Mouse (Mus musculus) mouse embryonic stem cell (cell line): ENCODE results near the gene Trim27.

Experiments
- in situ Hi-C, 2 experiments: fragments of 300-500 bp; cut with MboI; formaldehyde crosslinking; loops; 1 replicate in 1 of 2; 3 replicates in 1 of 2; pipeline ENCODE4 v1.14.3; 2019 to 2020; ENCODE audit warnings: low sequenced_read_pairs in 2 of 2, low pct_unique_long_range_greater_than_20kb in 1 of 2, mixed read lengths in 1 of 2; ENCODE audit not compliant: unreplicated experiment in 1 of 2

Gene Trim27

DNA sequence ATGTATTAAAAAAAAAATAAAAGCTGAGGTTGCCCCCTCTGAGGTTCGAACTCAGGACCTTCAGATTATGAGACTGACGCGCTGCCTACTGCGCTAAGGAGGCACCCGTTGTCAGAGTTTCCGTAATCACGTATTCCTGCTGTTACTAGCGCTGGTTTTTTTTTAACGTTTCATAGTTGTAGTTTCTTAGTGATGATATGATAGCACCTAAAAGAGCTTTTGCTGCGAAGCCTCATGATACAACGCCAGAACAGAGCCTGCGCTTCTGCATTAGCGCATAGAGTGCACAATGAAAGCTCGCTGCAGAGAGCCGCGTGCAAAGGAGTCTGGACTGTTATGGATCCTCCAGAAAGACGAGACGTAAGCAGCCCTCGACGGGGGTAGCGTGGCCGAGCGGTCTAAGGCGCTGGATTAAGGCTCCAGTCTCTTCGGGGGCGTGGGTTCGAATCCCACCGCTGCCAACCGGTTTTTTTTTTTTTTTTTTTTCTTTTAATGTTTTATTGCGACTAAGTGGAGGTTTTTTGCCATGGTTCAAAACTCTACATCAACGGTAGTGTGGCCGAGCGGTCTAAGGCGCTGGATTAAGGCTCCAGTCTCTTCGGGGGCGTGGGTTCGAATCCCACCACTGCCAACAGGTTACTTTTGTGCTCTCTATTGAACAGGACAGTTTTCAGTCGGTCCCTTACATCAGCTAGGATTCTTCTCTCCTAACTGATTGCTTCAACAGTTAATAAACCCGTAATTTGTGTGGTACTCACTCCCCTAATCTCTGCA is 9.4 kb upstream of the Trim27 start:
- in situ Hi-C loops: loop anchor here (5.0 to 25.0 kb wide), 6 partner anchors 82 to 767 kb away; partner anchors contain the start of gene Zfp184 (in 1 of the 2)

DNA sequence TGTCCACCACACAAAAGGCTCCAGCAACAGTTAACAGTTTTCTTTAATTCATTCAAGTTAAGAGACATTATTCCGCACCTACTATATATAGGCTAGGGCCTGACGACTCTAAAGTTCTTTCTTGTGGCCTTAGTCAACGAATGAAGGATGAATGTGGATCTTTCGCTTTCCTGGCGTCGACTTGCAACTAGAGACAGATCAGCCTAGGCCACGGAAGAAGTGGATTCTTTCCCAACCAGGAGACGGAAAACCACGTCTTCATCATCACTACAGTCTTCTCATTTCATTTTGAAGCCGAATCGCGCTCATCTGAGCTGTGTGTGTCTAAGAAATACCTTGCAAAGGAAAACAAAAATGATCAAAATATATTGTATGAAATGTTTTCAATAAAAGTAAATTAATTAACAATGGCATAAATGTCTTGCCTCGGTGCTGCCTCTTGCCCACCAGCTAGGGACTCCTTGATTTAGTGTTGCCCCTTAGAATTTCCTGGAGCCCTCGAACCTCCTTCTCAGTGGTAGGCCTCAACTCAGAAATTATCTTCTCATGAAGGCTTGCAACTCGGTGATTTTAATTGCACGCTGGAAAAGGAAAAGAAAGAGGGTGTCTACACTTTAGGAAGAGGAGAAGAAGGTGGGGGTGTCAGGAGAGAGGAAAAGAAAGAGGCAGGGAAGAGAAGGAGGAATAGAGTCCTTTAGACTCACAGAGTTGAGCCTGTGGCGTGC is 8.7 kb upstream of the Trim27 start:
- in situ Hi-C loops: loop anchor here (5.0 to 25.0 kb wide), 4 partner anchors 82 to 767 kb away; partner anchors contain the start of gene Zfp184 (in 1 of the 2)

DNA sequence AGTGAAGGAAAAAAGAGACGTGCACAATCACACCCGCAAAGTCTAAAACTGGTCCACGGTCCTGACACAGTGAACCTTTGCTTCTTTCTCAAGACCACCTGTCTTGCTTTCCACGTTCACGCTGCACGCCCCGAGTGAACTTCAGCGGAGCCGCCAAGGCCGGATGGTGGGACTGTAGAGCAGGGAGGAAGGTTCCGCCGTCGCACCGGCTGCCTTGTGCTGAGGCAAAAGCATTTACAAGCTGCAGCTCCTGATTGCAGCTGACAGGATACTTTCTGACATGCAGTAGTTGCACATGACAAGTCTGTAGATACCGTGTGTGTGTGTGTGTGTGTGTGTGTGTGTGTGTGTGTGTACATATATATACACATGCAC is 8.1 kb upstream of the Trim27 start:
- in situ Hi-C loops: loop anchor here (5.0 to 25.0 kb wide), 4 partner anchors 81 to 766 kb away; partner anchors contain the start of gene Zfp184 (in 1 of the 2)

DNA sequence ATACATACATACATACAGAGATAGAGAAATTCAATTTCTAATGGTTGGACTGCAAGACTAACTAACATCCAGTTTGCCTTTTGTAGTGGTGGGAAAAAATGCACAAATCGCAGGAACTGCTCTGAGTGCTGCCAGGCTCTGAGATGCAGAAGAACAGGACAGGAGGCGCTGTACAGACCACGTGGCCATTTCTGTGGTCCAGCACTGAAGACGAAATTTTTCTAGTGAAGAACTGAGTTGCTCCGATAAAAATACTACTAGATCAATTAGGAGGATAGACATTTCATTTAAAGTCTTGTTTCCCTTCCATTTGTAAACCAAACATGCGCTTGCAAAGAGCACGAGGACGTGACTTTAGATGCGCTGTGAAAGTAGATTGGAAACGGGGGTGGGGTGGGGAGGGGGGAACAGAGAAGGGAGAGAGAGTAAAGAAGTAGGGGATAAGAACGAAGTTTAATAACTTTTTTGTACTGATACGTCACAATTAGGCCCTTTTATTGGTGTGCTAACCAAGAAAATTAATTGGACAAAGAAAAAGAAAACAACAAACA is 7.6 kb upstream of the Trim27 start:
- in situ Hi-C loops: loop anchor here (5.0 to 25.0 kb wide), 4 partner anchors 81 to 766 kb away; partner anchors contain the start of gene Zfp184 (in 1 of the 2)

DNA sequence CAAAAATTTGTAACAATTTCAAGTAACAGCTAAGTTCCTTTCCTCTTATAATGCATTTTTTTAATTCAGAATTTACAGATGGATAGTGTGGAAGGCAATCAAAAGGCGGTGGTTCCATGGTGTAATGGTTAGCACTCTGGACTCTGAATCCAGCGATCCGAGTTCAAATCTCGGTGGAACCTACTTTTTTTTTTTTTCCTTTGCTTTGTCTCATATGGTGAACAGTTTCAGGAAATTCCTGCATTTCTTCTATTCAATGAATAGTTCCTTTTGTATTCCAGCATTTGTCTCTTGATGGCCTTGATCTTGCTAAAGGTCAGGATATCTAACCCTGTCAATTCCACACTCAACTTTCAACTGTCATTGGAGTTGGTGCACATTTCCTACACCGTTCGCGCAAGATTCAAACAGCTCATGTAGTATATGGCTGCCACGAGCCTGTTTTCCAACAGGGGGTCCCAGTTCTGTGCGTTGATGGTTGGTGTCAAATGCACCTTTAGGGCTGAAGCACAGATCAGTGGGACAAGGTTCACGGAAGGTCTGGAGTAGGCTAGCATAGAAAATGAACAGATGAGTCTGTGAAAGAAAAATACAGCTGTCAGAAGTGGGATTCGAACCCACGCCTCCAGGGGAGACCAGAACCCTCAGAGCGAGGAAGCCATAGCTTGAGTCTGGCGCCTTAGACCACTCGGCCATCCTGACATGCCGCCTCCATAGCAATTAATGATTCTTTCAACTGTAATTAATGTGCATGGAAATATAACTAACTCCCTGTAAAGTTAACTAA is 6.8 kb upstream of the Trim27 start:
- in situ Hi-C loops: loop anchor here (5.0 to 25.0 kb wide), 4 partner anchors 80 to 765 kb away; partner anchors contain the start of gene Zfp184 (in 1 of the 2)

DNA sequence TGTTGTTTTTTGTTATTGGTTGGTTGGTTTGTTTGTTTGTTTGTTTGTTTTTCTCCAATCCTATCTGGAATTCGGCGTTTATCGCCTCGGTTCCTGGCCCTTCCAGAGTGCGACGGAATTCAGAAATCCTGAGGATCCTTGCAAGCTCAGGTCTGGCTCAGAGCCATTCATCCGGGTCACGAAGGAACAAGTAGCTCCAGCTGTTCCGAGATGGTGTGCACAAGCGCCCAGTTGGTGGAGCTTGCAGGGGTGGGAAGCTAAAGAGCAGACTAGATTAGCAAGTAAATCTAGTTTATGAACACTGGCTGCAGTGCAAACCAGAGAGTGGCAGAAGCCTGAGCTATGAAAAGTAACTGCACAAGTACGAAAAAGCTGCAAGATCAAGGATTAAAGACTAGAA is 6.2 kb upstream of the Trim27 start:
- in situ Hi-C loops: loop anchor here (5.0 to 25.0 kb wide), 4 partner anchors 79 to 764 kb away; partner anchors contain the start of gene Zfp184 (in 1 of the 2)

DNA sequence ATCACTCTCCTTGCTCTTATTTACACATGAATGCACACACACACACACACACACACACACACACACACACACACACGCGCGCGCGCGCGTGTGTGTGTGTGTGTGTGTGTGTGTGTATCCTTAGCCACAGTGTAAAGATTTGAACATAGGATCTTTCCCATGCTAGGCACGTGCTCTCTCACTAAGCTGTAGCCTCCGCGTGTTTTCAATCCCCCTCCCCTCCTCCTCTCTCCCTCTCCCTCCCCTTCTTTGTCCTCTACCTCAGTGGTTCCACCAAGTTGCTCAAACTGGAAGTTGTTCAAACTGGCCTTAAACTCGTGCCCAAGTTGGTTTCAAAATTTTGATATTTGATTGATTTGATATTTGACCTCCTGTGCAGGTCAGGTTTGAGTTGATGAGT is 2.5 kb upstream of the Trim27 start:
- in situ Hi-C loops: loop anchor here (10.0 kb wide), 2 partner anchors 148 to 748 kb away; no protein-coding TSS in a partner anchor

DNA sequence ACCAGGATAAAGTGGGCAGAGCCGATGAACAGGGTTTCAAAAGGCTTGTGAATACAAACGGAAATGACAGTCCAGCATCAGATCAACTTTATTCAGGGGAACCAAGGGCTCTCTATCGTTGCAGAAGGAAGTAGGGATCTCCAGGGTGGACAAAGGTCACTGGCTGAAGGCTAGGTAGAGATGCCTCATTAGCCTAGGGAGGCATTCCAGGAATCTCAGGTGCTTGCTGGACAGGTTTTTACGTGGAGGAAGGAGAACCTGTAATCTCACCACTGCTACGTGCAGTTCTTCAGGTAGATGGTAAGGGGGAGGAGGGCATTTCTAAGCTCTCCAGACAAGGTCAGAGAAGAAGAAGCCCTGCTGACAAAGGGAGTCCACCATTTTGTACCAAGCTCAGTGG is 1.6 kb upstream of the Trim27 start:
- in situ Hi-C loops: loop anchor here (10.0 kb wide), 2 partner anchors 147 to 747 kb away; no protein-coding TSS in a partner anchor

DNA sequence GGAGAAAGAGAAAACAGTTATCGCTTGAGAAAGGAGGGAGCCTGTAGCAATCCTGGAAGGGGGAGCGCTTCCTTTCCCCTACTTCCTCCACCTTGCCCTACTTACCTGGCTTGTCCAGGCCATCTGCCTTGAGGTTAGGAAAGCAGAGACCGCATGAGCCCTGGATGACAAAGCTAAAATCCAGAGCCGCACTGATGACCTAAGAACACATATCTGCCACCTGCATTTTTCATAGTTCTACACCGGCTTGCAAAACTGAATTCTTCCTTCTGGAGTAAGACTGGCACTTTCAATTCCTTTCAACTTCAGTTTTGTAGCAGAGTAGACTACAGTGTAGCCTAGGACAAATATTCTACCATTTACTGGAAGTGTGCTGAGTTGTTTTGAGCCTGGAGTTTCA is 881 bp upstream of the Trim27 start:
- in situ Hi-C loops: loop anchor here (10.0 kb wide), 2 partner anchors 146 to 746 kb away; no protein-coding TSS in a partner anchor

DNA sequence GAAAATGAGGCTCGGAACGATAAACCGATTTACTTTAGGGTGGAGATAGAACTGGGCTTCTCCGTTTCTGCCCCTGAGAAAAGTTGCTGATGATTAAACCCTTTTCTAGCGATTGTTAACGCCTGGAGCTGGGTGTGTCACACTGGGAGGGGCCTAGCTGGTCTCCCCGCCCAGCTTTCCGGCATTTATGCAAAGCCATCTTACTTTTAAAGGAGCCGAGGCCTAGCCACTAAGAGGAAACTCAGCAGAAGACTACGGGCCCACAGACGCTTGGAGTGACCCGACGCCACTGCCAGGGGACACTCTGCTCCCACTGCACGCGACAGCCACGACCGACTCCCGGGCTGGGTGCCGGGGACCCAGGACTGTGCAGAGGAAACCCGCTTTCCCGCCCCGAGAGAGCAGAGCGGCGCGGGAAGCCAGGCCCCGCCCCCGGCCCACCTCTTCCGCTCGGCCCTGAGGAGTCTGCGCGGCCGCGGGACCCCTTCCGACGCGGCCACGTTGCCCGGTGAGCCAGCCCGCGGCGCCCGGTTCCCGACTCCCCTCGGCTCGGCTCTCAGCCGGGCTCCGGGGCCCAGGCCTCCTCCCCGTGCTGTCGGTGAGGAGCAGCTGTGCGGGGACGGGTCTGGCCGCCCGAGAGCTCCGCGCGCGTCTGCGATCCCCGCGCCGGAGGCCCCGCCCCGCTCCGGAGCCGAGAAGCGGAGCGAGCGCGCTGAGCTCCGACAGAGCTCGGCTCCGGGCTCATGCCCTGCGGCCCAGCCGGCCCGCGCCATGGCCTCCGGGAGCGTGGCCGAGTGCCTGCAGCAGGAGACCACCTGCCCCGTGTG is 692 bp downstream of the Trim27 start:
- in situ Hi-C loops: loop anchor here (10.0 kb wide), 2 partner anchors 145 to 745 kb away; no protein-coding TSS in a partner anchor

DNA sequence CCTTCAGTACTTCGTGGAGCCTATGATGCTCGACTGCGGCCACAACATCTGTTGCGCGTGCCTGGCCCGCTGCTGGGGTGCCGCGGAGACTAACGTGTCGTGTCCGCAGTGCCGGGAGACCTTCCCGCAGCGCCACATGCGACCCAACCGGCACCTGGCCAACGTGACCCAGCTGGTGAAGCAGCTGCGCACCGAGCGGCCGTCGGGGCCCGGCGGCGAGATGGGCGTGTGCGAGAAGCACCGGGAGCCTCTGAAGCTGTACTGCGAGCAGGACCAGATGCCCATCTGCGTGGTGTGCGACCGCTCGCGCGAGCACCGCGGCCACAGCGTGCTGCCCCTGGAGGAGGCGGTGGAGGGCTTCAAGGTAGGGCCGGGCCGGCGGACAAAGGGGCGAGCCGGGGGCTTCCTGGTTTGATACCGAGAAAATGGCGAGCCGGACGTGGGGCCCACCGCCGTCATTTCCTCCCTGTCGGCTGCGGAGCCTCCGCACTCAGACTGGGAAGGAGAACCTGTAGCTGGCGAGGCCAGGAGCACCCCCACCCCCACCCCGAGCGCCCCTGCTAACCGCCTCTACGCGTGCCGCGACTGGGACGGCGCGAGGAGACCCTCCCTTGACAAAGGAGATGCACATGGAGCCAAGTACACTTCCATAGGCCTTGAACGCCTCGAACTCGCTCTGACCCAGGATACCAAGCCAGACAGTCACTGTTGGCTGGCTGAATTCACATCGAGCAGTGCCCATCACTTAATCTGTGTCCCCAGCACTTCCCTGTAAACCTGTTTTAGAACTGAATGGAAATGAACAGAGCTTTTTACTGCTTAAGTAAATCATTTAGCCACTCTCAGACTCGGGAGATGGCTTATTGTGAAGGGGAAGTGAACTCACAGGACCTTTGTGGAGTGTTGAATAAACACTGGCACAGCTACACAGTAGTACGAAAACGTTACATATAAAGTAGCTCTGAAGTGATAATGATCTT is 1.6 kb downstream of the Trim27 start:
- in situ Hi-C loops: no loop called here

DNA sequence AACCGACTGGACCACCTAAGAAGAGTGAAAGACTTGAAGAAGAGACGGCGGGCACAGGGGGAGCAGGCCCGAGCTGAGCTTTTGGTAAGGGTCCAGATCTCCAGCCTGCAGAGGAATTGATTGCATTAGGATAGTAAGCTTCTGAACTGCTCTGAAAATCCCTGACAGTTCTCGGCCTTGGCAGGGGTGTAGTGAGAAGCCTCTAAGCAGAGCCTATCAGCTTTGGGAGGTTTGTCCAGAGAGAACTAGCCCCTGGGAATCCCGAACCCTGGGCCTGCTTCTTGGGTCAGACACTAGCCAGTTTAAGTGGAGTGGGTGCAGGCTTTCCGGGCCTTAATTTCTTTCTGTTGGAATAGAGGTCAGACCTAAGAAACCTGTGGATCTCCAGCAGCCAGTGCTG is 2.8 kb downstream of the Trim27 start:
- in situ Hi-C loops: no loop called here

DNA sequence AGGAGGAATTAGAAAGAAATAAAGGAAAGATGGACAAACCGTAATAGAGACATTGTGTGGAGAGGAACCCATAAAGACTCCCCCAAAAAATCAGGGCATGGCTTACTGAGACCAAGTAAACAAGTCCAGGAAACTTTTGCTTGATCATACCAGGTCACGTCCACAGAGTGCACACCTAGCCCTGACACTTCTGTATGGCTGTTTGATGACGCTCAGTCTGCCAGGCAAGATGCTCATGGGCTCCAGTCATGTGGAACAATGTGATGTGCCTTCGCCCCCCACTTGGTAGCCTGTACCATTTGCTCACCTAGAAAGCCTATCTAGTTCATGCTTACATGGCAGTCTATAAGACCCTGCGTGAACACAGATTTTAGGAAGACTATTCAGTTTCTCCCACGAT is 3.8 kb downstream of the Trim27 start:
- in situ Hi-C loops: no loop called here

DNA sequence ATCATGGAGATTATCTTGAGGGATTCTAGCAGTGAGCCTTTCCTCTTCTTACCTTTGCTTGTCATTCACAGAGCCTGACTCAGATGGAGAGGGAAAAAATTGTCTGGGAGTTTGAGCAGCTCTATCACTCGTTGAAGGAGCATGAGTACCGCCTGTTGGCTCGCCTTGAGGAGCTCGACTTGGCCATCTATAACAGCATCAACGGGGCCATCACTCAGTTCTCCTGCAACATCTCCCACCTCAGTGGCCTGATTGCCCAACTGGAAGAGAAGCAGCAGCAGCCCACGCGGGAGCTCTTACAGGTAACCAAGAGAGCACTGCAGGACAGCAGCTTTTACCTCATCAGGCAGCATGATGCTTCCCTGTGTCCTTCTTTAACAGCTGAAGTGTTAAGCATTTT is 4.4 kb downstream of the Trim27 start:
- in situ Hi-C loops: no loop called here

DNA sequence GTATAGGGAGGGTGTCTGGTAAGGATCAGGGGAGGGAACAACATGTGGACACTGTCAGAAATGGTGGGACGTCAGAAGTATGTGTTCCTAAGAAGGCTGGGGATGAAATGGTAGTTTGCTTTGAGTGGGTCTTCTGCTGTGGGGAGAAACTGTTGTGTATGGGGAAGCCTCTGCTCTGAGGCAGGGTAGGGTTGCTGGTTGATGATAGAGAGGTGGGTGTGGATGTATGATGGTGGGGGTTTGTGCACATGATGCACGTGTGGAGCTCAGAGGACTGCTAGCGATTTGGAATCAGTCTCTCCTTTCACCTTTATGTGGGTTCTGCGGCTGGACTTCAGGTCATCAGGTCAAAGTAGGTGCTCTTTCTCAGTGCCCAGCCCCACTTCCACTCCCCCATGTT is 6.3 kb downstream of the Trim27 start:
- in situ Hi-C loops: no loop called here

DNA sequence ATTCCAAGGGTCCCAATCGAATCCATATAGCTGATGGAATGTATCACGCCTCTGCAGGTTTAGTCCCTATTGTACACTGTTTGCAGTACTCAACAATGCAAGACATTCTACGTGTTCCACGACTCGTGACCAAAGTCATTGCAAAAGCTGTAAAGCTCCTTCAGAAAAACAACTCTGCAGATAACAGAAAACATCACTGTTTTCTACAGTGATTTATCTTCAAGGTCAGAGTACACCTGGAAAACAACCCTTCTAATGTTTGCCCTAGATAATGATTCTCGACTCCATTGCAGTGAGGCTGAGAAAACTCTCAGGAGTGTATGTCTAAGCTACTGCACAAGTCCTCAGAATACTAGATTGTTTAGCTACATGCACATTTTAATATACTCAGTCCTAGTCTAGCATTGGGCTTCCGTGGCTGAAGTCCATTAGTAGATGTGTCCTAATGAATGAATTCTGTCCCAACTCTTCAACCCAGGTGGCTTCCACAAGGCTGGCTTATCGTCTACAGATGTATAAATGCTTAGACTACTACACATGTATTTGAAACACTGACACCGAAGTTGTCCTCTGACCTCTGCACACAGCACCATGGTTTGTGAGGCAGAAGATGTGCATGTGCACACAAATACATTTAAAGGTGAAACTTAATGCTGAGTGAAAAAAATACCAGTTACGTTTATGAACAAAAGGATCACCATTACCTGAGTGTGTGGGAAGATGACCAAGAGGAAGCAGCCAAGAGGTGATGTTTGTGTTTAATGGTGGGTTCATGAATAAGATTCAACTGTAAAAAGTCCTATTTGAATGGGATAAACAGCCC is 16.4 kb downstream of the Trim27 start:
- in situ Hi-C loops: no loop called here
